Mouse (Mus musculus): ENCODE measurements around the gene Trim56. TPM values are rescaled to one million over a fixed set of nuclear protein-coding genes. Genes with fewer than 3 reads are reported as not detected.

Trim56 gene
- polyA plus RNA-seq, 1 experiment from 2014 or later = 7.8 TPM

Other genes starting within 250 kb of the Trim56 start
- gene Col26a1, start 233.0 kb downstream of the Trim56 start, polyA plus RNA-seq (2015; fragmentation: Nextera tagmentation; extraction: Ambion mirVana) = 247 and 258 TPM in 2 replicates
- gene Ift22, start 208.1 kb downstream of the Trim56 start, polyA plus RNA-seq (2015; fragmentation: Nextera tagmentation; extraction: Ambion mirVana) = 76.5 and 104 TPM in 2 replicates
- gene Fis1, start 162.9 kb downstream of the Trim56 start, polyA plus RNA-seq (2015; fragmentation: Nextera tagmentation; extraction: Ambion mirVana) = 246 and 256 TPM in 2 replicates
- 0.11 and 0.14 TPM in 2 replicates for gene Cldn15, start 149.6 kb downstream of the Trim56 start, polyA plus RNA-seq (2015; fragmentation: Nextera tagmentation; extraction: Ambion mirVana)
- 55.5 and 60.6 TPM in 2 replicates for gene Plod3, start 129.2 kb downstream of the Trim56 start, polyA plus RNA-seq (2015; fragmentation: Nextera tagmentation; extraction: Ambion mirVana)
- gene Znhit1, start 128.2 kb downstream of the Trim56 start, polyA plus RNA-seq (2015; fragmentation: Nextera tagmentation; extraction: Ambion mirVana) = 111 and 120 TPM in 2 replicates
- gene Vgf, start 89.8 kb downstream of the Trim56 start, polyA plus RNA-seq (2015; fragmentation: Nextera tagmentation; extraction: Ambion mirVana) = 0.08 and 0.11 TPM in 2 replicates
- 165 and 166 TPM in 2 replicates for gene Ap1s1, start 70.1 kb downstream of the Trim56 start, polyA plus RNA-seq (2015; fragmentation: Nextera tagmentation; extraction: Ambion mirVana)
- gene Serpine1, start 43.9 kb downstream of the Trim56 start, polyA plus RNA-seq (2015; fragmentation: Nextera tagmentation; extraction: Ambion mirVana) = 0.38 and 0.51 TPM in 2 replicates
- gene Muc3, start 33.1 kb upstream of the Trim56 start, polyA plus RNA-seq (2015; fragmentation: Nextera tagmentation; extraction: Ambion mirVana) = 0.09 TPM in 1 of 2 replicates, not detected in the other
- gene Muc3a, start 96.2 kb upstream of the Trim56 start, polyA plus RNA-seq (2015; fragmentation: Nextera tagmentation; extraction: Ambion mirVana) = 0.17 and 0.28 TPM in 2 replicates
- 19.0 and 24.0 TPM in 2 replicates for gene Ache, start 171.3 kb upstream of the Trim56 start, polyA plus RNA-seq (2015; fragmentation: Nextera tagmentation; extraction: Ambion mirVana)
- gene Ufsp1, start 178.4 kb upstream of the Trim56 start, polyA plus RNA-seq (2015; fragmentation: Nextera tagmentation; extraction: Ambion mirVana) = 10.9 and 11.0 TPM in 2 replicates
- gene Srrt, start 191.5 kb upstream of the Trim56 start, polyA plus RNA-seq (2015; fragmentation: Nextera tagmentation; extraction: Ambion mirVana) = 124 TPM in 2 replicates
- gene Trip6, start 198.2 kb upstream of the Trim56 start, polyA plus RNA-seq (2015; fragmentation: Nextera tagmentation; extraction: Ambion mirVana) = 112 and 117 TPM in 2 replicates
- gene Slc12a9, start 217.4 kb upstream of the Trim56 start, polyA plus RNA-seq (2015; fragmentation: Nextera tagmentation; extraction: Ambion mirVana) = 14.8 and 16.3 TPM in 2 replicates
- 60.2 and 66.1 TPM in 2 replicates for gene Ephb4, start 233.9 kb upstream of the Trim56 start, polyA plus RNA-seq (2015; fragmentation: Nextera tagmentation; extraction: Ambion mirVana)